Mouse (Mus musculus): ENCODE data around the gene Gtf2f2.

GRCm38 (mm10) chr14:75847669-75848068, 163.0 kb downstream of the Gtf2f2 start:
- TF ChIP-seq CTCF (IDR thresholded peaks at IDR 0.05; ENCODE audit: control insufficient read depth, insufficient read depth, low read length) (no peak), POLR2A (IDR thresholded peaks at IDR 0.05; ENCODE audit: borderline replicate concordance, control insufficient read depth, low read depth, low read length) (no peak)
